Mouse (Mus musculus) cerebral cortex, adult 2 months (tissue): Measurements from ENCODE around the gene Tex52.

Experiments
- WGBS: fragments of 180-500 bp; shearing (Covaris S2); methylation state at CpG from one replicate; pipeline ENCODE4 v1.1.7; 2018; 5-methylcytosine and 5-hydroxymethylcytosine counted together

Tex52 gene

DNA sequence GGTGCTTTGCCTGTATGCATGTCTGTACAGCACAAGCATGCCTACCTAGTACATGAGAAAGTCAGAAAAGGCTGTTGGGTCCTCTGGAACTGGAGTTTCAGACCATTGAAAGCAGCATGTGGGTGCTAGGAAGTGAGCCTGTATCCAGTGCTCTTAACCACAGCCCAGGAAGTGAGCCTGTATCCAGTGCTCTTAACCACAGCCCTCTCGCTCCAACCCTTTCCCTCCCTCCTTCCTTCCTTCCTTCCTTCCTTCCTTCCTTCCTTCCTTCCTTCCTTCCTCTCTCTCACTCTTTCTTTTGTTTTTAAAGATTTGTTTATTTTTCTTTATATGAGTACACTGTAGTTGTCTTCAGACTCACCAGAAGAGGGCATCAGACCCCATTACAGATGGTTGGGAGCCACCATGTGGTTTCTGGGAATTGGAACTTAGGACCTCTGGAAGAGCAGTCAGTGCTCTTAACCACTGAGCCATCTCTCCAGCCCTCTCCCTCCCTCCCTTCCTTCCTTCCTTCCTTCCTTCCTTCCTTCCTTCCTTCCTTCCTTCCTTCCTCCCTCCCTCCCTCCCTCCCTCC, 5.4 kb downstream of the Tex52 start:
- WGBS: 63% methylated on average over 1 of the region's 1 CpGs

DNA sequence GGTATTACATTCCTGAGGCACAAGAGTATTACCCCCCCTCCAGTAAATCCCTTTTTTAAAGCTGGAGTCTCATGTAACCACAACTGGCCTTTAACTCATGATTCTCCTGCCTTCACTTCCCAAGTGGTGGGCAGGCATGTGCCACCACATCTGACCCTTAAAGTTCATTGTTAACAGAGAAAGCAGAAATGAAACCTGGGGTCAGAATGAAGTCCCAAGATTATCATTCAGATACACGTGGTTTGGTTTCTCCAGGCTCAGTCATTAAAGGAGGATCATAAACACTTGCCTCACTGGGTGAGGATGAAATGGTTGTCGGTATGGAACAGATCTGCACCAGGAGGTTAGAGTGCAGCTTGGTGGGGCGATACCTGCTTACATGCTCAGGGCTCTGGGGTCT, 6.0 kb downstream of the Tex52 start:
- 85% methylated on average over 3 of the region's 3 CpGs for WGBS

DNA sequence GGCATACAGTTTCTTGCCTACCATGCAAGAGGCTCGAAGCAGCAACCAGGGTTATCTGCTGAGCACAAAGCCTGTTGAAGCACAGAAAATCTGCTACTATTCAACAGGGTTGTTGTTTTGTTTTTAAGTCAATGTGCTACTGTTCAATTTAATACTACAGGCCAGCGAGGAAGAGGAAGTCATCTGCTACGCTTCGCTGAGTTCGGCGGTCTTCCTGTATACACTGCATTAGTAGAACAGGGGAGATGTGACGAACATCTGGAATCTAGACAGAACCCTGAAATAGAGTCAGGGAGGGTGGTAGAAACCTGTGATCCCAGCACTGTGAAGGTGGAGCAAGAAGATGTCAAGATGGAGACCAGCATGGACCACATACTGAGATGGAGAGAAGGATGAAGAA, 8.5 kb downstream of the Tex52 start:
- 85% methylated on average over 7 of the region's 7 CpGs for WGBS

DNA sequence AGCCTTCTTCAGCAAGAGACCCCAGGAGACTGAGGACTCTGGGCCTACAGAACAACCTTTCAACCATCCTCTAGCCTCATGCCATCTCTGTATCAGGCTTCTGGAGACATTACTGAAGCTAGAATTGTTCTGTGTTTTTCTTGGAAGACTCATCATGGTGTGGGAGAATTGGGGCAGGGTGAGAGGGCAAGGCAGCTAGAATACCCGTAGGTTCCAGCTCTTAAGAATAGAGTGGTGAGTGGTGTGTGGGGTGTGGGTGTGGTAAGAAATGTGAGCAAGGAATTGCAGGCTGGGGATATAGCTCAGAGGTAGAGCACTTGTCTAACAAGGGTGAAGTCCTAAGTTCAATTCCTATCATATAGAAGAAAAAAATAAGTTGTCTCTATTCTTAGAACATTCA, 9.8 kb downstream of the Tex52 start:
- 58% methylated on average over 1 of the region's 1 CpGs for WGBS

DNA sequence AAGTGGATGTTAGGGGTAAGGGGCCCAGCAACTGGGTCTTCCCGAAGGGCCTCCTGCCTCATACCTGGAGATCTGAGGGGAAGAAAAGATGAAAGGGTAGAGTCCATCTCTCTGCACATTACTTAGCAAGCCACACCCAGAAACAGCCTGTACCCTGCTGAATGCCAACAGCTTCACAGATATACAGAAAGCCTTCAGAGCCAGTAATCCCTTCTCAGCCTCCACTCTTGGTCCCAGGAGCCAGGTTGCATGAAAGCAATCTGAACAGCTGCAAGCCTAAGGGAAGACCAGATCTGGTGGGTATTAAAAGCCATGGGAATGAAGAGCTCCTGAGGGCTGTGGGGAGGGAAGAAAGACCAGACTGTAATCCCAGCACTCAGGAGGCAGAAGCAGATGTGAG, 13.9 kb downstream of the Tex52 start:
- 89% methylated on average over 1 of the region's 1 CpGs for WGBS

DNA sequence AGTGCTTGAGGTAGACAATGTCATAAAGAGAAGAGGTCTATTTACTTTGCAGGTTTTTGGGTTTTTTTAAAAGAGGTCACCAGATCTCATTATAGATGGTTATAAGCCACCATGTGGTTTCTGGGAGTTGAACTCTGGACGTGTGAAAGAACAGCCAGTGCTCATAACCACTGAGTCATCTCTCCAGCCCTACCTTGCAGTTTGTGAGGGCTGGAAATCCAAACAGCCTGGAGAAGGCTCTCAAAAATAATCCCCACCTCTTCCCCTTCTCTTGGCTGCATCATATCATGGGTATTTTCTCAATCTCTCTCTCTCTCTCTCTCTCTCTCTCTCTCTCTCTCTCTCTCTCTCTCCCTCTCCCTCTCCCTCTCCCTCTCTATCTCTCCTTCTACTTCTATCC, 15.4 kb downstream of the Tex52 start:
- 63% methylated on average over 1 of the region's 1 CpGs for WGBS

DNA sequence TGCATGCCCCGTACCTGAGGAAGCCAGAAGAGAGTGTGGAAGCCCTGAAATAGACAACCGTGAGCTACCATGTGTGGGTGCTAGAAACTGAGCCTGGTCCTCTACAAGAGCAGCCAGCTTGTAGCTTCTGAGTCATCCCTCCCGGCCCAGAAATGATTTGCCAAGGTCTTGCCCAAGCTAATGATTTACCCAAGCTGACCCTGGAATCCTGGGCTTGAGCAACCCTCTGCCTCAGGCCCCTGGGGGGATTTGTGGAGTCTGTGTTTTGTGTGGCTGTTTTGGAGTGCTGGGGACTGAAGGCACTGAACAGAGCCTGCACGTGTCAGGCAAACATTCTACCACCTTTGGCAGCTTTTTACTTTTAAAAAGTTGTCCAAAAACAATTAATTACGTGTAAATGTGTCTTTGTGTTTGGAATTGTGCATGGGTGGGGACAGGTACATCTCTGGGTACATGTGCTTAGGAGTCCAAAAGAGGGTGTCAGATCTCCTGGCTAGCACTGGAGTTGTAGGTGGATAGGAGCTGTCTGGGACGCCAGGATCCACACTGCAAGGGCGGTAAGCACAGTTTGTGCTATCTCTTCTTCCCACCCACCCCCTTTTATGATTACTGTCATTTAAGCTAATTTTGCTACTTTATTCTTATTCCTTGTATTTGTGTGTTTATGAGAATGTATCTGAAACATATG, 22.5 kb downstream of the Tex52 start:
- WGBS: 65% methylated on average over 7 of the region's 7 CpGs

DNA sequence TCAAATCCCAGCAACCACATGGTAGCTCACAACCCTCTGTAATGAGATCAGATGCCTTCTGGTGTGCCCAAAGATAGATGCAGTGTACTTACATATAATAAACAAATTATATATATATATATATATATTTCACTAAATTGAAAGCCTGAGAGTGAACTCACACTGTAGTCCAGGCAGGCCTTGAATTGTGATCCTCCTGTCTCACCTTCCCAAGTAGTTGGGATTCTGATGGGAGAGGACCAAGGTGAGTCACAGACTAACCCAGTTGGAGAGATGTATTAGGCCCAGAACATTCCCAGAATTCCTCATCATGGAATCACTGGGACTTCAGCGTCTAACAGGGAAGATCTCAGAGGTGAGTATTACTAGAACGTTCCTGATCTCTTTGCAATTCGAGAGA, 23.7 kb downstream of the Tex52 start, which contains the start of gene Nrip2:
TSS of gene Nrip2 (plus strand) at position 301 of the 400 bp plus-strand sequence.
- 73% methylated on average over 3 of the region's 3 CpGs for WGBS

DNA sequence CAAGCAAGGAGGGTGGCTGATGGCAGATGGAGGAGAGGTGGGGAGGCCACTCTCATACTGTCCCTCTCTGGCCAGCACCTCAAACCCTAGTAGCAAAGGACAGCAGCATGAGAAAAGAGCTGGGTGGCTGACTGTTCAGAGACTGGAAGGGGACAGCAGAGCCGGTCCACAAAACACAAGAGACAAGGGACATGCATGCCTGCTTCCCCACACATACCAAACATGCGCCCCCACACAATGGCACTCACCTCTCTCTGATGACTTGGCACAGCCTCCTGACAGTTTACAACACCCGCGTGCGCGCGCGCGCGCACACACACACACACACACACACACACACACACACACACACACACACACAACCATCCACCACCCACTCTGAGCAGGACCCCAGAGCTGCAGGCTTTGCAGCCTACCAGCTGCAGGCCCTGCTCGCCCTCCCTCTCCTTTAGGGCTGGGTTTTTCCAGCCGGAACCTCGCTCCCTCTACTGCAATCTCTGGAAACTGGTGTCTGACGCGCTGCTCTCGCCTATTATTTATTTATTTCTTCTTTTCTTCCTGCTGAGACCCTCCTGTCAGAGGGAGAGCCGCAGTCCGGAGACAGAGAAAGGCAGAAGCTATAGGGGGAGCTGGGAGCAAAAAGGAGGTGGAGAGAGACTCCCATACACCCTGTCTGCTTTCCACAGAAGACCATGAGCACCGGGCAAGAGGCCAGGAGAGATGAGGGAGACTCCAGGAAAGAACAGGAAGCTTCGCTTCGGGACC, 24.3 kb downstream of the Tex52 start:
- 30% methylated on average over 20 of the region's 21 CpGs for WGBS

DNA sequence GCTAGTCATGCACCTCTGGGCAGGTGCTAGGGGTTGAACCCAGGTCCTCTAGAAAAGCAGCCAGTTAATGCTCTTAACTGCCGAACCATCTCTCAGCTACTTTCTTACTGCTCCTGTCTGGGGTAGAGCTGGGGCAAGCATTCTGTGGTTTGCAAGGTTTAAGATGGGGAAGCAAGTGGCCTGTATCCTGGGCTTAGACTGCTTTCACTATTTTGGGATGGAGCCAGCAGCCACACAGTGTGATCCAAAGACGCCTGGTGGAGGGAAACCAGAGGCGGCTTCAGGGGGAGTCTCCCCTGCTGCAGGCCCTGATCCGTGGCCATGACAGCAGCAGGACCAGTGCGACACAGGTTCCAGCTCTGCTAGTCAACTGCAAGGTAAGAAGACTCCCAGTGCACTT, 29.5 kb downstream of the Tex52 start:
- WGBS: 43% methylated on average over 5 of the region's 5 CpGs

DNA sequence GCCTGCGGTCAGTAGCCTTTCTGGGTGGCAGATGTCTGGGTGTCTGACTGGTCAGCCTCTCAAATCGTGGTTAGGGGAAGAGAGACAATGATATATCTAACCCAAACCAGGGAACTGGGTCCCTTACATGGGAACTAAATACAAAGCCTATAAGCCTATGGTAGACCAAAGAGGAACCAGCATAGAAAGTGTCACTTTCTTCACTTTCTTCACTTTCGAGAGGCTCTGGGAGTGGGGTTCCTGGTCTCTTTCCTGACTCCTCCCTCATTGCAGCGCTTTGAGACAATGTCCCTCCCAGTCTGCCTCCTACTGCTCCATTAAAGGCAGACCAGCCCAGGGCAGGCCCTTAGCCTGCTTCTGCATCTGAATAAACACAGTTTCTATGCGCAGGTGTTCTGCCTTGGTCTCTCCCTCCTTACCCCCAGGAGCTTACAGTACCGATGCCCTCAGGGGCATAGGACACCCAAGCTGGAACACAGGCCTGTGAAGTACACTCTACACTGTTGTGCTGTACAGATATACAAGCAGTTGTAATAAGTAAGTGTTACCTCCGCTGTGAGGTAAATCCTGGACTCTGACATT, 33.4 kb downstream of the Tex52 start:
- WGBS: 90% methylated on average over 7 of the region's 7 CpGs

DNA sequence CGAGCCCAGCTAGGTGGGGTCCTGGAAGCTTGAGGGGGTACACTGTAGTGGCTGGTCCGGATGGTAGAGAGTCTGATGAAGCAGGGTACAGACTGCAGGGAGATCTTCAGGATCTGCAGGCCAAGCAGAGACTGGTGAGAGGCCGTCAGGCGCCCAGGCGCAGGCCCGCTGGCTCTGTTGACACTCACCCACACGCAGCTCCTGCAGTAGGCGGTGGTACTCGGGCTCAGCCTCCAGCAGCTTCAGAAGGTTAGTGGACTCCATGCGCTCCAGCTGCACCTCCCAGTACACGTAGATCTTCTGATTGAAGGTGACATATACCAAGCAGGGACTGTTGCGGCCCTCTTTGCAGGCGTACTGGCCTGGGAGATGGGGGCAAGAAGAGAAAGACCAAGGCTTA, 35.0 kb downstream of the Tex52 start:
- WGBS: 72% methylated on average over 13 of the region's 13 CpGs

DNA sequence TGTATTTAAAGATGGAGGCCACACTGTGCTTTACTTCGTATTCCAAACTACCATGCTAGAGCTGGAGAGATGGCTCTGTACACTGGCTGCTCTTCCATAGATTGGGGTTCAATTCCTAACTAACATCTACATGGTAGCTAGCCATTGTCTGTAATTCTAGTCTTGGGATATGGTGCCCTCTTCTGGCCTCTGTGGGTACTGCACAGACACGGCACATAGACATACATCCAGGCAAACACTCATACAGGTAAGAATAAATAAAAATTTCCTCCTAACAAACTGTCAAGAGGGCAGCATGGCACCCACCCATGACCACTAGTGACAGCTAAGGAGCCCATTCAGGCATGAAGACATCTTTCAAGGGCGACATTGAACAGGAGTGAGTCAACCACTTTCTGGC, 35.9 kb downstream of the Tex52 start:
- WGBS: 17% methylated on average over 3 of the region's 3 CpGs

DNA sequence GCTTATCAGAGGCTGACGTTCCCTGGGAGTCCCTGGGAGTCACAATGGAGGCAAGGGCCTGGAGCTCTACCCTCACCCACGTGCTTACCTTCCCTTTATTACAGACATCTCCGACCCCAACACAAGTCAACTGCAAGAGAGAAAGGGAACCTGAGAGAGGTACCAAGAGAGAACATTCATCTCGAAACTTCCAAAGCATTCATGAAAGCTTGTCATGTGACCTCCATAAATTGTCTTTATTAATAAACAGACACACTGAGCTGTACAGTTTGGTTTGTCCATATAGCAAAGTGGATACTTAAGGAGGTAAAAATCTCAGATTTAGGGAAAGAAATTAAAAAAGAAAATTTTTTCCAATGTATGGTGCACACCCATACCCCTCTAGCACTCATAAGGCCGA, 40.9 kb downstream of the Tex52 start:
- 89% methylated on average over 5 of the region's 5 CpGs for WGBS

DNA sequence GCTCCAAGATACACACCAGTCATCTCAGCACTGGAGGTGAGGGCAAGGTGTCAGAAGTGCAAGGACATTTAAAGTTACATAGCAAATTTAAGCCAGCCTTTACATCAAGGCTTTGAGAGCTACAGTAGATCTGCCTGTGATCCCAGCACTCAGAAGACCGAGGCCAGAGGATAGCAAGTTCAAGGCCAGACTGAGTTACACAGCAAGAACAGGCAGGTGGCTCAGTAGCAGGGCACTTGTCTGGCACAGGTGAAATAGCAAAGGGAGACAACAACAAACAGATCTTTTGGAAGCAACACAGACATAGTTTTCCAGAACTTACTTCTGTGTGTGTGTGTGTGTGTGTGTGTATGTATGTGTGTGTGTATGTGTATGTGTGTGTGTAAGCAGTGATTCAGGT, 42.8 kb downstream of the Tex52 start:
- 92% methylated on average over 1 of the region's 1 CpGs for WGBS

DNA sequence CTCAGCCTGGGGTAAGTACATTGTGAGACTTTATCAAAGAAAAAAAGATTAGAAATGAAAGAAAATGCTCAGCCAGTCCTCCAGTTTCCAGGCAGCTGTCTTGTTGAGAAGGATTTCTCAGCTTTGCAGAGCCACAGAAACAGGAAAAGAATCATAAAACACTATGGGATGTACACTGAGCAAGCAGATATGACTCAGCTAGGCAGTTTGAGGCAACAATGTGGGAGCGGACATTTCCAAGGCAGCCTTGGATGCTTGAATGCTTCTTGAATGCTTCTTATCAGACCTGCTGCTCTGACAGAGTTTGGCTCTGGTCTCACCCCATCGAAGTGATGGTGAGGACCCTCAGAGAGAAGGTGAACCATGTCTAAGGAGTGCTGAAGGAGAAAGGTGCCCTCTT, 45.8 kb downstream of the Tex52 start:
- 47% methylated on average over 2 of the region's 2 CpGs for WGBS

DNA sequence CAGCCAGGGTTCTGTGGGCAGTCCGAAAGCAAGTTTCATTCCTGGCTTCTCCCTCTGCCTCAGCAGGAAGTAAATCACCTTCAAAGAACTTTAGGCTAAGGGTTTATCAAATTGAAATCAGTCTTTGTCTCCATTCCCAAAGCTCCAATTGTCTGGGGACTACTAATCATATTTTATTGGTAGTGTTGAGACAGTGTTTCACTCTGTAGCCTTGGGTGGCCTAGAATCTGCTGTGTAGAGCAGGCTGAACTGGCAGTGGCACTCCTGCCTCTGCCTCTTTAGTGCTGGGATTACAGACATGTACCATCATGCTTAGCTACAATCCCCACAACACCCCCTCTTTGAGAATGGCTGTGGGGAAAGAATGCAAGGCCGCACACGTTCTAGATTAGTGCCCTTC, 46.2 kb downstream of the Tex52 start:
- WGBS: 78% methylated on average over 3 of the region's 3 CpGs

DNA sequence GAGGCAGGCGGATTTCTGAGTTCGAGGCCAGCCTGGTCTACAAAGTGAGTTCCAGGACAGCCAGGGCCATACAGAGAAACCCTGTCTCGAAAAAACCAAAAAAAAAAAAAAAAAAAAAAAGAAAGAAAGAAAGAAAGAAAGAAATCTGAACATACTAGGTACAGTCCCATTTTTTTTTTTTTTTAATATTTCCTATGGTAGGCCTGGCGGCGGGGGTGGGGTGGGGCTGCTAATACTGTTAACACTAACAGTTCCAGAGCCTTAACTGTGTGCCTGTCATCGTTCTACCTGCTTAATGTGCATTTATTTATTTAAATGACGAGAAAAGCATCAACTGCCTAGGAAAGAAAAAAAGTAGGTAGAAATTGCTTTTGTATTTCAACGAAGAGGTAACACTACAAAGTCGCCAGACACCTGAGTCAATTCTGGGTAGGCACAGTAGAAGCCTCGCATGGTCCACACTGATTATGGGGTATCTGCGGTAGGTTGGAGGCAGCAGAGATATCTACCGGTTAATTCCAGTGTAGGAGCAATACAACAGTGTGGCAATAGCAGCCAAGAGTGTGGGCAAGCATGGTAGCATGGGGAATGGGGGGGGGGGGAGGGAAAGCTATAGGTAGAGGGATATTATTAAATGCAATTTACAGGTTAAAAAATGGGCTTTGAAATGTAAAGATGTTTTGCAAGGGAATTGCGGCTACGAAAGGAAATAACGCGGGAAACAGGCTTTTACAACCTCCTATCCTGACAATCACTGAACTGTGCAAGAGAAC, 48.4 kb downstream of the Tex52 start:
- WGBS: 35% methylated on average over 16 of the region's 16 CpGs

DNA sequence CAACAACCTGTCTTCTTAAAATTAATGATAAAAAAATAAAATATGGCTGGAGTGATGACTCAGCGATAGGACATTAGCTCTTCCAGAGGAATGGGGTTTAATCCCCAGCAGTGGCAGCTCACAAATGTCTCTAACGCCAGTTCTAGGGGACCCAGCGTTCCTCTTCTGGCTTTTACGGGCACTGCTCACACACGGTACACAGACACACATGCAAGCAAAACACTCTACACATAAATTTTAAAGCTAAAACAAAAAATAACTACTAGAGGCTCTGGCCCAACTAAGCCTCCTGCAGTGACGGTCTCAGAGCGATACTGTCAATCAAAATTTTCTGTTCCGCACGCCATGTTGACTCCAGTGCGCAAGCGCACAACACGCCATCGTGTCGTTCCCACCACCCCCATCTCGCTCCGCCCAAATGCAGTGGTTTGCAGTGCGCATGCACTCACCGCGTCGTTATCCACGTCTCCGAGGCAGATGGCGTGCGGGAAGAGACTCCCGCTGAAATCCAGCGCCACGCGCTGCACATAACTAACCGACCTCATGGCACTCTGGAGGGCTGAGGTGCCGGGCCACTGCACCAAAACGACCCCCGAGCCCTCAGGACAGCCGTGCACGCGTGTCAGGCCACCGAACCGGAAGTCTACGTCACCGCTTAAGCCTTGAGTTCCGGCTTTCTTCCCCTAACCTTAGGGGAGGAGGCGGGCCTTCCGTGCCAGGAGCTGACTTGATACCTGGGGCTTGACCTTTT, 49.2 kb downstream of the Tex52 start, which contains the start of gene Itfg2:
TSS of gene Itfg2 (minus strand) at position 663 of the 751 bp plus-strand sequence.
- WGBS: under 1% methylated on average over 42 of the region's 42 CpGs

DNA sequence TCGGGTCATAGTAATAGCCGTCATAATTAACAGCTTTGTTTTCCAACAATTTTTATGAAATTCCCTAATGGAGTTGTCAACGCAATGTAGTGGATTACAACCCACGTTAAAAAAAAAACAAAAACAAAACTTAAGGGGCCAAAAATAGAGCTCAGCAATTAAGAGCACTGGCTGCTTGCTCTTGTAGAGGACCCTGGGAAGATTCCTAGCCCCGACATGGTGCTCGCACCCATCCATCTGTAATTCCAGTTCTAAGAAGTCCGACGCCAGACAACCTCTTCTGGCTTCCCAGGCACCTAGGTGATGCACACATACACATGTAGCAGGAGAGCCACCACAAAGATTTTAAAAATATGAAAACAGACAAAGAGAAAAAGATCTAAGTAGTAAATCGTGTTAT, 49.8 kb downstream of the Tex52 start:
- 17% methylated on average over 9 of the region's 9 CpGs for WGBS

DNA sequence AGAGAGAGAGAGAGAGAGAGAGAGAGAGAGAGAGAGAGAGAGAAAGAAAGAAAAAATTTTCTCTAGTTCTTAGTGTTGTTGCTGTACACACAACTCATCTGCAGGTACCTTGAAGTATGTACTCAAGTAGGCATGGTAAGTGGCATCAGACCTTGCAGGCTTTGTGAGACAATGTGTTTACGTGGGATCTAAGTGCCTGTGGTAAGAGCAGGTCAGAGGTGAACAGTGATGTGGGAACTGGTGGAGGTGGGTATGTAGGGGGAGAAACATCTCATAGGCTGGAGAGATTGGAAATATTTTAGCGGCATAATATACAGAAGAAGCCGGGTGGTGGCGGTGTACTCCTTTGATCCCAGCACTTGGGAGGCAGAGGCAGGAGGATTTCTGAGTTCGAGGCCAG, 52.3 kb downstream of the Tex52 start:
- WGBS: 98% methylated on average over 5 of the region's 5 CpGs
